Mouse (Mus musculus): ENCODE measurements at regions not wholly inside any gene's neighbourhood (a gene's known extent, or its start where the extent isn't known, plus 50 kb on each side); places are given as distances from the start of the nearest gene placed in this dataset.

DNA sequence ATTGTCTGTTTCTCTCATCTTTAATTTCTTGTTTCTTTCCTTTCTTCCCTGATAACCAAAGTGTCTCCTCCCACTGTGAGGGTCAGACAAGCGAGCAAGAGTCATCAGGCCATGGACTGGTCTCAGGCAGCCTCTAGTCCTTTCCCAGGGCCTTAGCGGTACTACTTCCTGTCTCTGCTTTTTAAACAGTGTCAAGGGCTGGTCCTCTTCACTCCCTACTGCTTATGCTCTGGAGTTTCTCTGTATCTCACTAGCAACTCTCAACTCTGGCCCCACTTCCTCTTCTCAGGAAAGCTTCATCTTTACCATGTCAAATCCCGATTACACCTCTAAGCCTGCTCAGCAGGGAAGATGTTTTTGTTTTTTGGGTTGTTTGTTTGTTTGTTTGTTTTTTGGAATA, 124.1 kb downstream of the Pten start:
- no peak for ATAC-seq

DNA sequence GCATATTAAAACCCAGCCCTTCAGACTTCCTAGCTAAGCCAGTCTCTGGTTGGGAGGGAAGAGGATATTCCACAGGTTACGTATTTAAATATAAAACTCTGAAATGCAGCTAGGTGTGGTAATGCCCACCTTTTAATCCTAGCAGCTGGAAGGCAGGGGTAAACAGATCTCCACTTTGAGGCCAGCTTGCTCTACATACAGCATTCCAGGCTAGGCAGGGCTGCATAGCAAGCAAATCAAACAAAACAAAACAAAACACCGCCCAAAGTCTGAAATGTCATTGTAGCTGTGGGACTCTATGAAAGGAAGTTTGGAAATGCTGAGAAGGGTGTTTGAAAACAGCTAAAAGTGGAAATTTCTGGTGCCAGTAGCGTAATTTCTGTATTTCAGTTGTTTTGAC, 127.0 kb downstream of the Pten start:
- ATAC-seq, result no peak

DNA sequence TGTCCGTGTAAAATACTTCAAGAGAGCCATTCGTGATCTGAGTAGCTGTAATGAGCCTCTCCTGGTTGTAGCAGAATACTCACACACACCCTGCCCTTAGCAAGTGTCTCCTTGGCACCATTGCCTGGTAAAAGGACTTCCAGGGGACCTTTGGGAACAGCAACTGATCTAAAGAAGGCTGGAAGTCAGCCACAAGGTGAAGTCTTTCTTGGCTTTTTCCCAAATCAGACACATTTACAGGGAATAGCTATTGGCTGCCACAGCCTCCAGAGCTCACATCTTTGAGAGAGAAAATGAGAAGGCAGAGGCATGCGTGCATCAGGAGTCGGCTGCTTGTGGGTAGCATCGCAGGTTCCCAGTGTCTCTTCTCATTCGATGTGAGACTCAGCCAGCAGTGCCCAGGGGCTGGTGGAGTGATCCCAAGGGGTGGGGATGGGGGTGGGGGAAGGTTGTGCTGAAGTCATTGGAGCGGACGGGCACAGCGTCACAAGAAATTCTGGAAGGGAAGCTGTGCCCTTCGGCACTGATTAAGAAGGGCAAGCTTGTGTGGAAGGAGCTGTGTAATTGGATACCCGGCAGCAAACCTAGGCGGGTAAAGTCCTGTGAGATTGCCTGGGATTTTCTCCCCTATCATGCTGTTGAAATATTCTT, 128.3 kb downstream of the Pten start:
- no peak for ATAC-seq

DNA sequence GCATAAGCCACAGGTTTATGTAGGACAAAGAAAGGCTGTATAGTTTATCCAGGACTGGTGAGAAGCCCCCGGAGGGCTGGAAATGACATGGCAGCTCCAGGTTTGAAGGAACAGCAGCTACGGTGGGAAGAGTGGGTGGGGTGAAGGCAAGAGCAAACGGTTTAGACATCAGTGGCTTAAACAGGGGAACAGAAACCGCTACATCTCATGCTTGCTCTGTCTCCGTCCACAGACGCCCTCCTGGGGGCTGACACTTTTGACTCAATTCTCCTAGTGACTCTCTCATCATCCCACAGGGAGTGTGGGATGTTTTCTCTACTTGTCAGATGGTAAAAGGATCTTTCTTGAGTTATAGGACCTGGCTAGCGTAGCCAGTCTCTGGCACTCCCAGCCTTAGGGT, 129.9 kb downstream of the Pten start:
- ATAC-seq, result no peak

DNA sequence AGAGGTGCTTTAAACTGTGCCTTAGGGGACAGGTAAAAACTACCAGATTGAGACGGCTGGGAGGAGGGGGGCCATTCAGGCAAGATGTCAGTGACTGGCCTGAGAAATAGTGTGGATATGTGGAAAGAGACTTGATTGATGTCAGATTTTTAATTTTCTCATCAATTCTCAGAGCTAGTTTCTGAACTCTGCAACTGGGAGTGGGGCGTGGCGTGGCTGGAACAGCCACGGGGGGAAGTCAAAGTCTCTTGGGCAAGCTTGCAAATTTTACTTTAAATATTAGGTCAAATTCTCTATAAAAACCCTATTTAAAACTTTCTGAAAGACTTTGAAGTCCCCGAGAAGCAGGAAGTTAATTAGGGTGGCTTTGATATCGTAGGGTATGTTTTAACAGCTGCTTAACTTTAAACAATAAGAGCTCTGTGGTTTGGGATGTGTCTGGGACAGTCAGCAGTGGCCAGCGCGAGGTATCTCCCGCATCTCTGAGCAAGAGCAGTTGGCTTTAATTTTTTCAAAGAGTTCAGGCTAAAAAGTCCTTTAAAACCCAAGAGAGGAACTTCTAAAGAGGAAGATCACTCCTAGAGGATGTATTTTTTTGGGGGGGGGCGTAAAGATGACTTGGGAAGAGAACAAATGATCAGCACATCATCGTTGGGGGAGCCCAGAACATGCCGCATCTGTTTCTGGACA, 131.5 kb downstream of the Pten start:
- ATAC-seq, result no peak

DNA sequence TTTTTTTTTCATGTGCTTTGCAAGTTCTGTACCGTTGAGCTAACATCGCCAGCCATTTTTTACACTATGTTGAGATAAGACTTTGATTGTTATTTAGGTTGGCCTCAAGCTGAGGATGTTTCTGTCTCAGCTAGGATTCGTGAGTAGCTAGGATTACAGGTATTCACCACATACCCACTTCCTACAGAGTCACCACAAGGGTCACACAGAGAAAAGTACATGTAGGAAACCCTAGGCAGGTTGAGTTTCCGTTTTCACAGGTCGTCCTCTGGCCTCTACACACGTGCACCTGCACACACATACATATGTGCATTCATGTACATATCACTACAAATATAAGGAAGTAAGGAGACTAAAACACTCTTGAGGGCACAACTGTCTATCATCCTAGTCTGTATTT, 133.5 kb downstream of the Pten start:
- no peak for ATAC-seq

DNA sequence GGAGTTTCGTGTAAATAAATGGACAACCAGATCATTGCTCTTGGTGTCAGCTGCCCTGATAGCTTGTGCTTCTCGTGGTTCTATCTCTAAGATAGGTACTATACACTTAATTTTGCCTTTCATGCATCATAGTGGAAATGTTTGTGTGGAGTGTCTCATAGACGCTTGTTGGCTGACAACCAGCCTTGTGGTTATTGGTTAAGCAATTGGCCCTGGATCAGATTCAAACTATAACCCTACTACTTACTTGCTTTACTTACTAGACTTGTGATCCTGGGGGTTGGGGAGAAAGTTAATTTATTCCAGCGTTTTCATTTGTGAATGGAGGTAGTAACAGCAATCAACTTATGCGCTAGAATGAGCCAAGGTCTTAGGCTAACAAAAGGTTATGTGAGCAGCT, 135.2 kb downstream of the Pten start:
- ATAC-seq, result no peak

DNA sequence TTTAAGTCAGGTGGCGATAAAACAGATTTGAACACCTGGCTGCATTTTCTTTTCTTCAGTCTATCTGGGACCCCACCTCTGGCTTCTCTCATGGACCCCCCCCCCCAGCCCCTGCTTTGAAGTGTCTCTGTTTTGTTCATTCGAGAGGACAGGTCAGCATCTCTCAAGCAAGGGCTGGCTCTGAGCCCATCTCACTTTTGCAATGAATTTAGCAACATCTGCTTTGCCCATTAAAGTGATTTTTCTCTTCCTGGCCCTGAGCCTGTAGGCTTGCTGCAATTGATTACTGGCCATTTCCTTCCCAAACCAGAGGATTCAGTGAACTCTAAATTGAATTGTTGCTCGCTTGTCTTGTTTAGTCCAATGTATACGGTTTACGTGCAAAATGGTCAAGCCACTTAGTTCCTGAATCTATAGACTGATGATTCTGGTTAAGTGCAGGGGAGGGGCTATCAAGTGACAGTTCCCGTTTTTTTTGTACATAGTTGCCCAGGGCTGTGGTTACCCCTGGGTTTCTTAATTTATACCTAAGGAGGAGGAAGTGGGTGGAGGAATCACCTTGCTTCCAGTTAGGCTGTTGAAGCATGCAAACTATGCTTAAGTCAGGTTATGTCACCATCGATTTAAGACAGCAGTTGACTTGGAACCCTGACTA, 146.3 kb downstream of the Pten start:
- no peak for ATAC-seq

DNA sequence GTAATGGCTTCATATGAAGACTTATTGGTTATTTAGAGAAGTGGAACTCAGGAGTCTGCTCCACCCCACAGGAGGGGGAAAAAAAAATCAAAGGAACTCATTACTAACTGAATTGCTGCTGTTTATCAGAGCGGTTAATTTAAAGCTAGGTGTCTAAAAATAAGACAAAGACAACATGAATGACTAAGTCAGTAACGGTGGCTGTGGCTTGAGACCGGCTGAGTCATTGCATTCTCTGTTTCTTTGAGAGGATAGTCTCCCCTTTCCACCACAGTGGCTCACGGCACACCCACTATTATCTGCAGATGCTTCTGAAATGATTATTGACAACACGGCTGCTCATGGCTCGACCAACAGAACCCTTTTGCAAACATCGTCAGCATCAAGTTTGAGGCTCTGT, 147.2 kb downstream of the Pten start:
- ATAC-seq, result peak; percentile 42

DNA sequence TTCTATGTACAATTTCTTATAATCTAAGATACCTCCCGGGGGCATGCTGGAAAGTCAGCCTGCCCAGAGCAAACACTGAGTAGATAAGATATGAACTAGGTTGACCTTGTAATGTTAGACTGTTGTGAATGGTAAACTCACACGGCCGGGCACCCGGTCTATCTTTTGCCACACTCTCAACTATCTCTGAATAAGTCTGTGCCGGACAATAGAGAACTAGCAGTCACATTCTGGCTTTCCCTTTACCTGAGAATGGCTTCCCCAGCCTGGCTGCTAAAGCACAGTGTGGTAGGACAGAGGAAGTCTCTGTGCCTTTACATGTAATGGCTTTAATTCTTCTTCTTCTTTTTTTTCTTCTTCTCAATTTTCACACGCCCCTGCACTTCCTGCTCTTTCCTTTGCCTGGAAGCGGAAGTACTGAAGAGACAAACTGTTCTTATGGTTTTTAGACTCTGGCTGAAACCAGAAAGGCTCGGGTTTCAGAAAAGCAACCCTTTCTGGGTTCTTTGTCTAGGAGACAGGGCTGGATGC, 148.7 kb downstream of the Pten start:
- peak; percentile 79 for ATAC-seq

DNA sequence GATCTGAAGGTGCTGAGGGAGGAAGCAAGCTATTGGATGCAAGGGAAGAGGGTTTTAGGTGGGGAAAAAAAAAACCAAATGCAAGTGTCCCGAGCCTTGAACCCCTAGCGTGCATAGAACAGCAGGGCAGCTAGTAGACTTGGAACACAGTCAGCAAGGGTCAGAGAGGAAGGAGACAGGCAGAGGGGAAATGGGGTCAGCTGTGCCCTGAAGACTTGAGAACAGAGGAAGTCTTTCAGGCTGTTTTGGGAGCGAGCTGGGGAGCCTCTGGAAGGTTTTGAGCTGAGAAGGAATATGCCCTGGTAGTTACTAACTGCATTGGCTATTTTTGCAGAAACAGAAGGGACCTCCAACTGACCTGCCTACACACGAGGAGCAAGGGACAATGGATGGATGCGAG, 149.5 kb downstream of the Pten start:
- no peak for ATAC-seq

DNA sequence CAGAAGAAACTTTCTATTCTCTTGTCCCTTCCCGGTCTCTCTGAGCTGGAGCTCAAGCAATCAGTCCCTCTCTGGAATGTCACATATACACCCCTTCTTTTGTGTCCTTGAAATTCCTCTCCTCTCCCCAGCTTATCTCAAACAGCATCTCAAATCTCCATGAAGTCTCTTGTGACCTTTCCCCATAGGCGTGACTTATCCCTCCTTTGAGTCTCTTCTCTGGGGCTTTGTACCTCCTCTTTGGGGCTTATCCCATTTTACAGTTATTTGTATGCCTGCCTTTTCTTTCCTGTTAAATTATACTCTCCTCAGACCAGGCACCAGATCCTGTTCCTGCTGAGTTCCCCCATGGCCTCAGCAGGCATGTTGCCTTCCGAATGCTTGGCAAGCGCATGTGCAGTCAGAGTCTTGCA, 152.8 kb downstream of the Pten start:
- ATAC-seq, result no peak

DNA sequence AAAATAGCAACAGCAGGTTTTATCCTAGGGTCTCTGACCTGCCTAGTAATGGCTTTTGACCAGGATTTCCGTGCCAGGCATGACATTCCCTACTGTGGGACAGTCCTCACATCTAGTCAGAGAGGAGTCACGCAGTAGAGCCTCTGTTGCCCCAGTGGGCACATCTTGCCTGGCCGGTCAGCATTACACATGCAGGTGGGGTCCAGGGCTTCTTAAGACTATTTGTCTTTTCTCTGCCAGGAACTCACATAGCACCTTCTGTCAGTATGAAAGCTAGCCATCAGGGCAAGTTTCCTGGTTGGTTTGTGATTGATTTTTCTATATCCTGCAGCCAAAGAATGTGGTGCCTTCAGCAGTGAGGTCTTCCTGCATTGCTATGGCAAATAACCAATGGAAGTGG, 155.0 kb downstream of the Pten start:
- no peak for ATAC-seq

DNA sequence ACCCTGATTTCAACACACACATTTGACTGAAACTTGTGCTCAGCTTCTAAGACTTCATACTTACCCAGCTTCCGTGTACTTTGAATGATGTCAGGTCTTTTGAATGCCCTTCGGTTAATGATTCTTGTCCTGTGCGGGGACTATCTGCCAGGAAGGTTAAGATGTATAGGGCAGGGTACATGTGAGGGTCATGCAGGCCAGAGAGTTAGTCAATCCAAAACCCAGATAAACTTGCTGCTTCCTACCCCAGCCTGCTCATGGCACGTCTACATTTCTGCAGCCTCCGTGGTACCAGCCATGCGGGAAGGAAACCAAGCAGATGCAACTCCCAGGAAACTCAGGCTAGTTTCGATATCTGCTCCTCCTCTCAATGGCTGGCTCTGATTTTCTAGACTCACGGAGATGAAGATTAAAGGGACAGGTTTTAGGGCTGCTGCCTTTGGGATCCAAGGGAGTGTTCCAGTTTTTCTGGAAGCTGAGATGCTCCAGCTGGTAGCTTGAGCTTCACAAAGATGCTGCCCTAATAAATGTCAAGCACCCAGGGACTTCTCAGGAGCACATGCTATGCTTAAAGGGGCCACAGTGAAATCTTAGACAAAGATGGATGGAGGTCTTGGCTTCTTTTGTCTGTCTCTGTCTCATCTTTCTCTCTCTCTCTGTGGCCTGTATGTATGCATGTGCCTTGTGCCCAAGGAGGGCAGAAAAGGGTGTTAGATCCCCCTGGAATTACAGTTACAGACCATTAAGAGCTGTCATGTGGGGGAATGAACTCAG, 159.4 kb downstream of the Pten start:
- ATAC-seq, result no peak

DNA sequence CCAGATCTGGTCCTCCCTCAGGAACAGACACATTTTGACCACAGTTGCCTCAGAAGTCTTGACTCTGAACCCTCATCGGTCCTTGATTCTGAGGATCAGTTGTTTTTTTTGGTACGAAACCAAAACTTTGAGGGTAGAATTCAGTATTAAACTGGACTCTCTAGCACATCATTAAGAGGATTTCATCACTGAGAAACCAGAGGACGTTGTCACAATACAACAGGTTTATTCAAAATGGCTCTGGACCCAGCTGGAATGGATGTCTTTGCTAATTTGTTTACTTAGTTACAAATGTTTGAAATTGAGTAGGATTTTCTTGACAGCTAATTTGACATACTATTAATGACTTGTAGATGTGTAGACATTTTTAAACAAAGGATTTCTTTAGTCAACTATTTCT, 163.7 kb downstream of the Pten start:
- no peak for ATAC-seq

DNA sequence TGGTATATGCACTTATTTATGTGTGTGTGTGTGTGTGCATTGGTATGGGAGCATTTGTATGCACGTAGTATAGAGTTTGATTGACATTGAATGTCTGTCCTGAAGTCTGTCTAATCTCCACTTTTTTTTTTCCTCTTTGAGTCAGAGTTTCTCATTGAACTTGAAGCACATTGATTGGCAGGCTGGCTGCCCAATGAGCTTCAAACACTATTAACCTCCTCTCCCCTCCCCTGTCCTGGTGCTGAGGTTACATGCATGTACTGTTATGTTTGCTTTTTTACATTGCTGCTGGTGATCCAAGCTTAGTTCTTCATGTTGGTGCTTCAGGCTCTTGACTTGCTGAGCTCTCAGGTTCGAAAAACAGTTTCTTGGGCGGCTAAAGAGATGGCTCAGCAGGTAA, 166.6 kb downstream of the Pten start:
- no peak for ATAC-seq

DNA sequence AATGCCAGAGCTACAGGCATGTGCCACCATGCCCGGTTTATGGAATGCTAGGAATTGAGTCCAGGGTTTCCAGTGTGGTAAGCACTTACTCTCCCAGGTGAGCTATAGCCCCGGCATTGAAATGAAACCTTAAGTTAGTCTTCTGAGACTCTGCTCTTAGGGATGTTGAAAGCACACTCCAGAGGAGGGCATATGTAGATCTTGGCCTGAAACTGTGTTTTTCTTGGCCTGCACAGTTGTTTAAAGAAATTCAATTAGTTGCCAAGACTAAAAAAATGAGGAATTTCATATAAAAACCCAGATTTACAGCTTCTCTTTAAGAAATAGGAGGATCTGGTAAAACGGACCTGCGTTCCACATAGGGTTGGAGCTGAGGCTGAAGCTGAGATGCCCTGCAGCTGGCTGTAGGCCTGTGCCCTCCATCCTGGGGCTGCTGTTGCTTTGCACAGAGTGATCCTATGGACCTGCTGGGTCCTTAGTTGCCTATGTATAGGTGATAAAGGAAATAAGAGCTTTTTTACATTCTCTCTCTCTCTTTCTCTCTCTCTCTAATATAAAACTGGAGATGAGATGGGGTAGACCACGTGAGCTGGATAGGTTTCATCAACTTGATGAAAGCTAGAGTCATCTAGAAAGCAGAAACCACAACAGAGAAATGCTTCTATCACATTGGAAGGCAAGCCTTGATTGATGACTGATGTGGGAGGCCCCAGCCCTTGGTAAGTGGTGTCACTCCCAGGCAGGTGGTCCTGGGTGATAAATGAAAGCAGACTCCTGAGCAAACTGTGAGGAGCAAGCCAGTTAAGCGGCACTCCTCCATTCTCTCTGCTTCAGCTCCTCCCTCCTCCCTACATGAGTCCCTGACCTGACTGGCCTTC, 168.6 kb downstream of the Pten start:
- ATAC-seq, result no peak

DNA sequence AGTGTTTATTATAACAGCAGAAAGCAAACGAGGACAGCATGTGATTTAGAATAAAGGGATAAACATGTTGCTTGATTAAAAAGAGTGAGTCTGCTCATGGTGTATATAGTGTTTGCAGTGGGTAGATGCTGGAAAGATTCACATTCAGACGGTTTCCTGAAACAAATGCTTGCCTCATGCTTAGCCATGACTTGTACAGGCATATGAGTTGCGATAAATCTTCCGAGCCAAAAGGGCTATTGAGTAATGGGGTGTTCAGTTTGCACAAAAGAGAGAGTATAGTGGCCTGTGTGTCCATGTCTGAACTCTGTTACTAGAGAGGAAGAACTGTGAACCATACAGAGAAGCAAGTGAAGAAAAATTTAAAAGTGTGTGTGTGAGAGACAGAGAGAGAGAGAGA, 169.3 kb downstream of the Pten start:
- no peak for ATAC-seq

DNA sequence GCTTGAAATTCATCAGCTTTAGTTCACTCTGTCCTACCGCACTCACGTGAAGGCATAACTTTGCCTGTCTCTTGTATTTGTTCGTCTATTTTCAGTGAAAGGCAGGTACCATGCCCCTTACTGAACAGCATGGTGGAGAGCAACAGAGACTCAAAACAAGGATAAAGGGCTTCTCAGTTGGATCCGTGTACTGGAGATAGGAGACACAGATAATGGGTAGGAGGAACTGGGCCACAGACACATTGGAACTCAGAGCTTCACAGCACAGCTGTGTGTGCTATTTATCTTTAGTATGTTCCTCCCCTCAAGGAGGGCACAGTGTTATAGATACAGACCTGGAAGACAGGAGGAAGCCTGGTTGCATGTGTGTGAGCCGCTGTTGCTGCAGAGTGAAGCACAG, 176.4 kb downstream of the Pten start:
- no peak for ATAC-seq

DNA sequence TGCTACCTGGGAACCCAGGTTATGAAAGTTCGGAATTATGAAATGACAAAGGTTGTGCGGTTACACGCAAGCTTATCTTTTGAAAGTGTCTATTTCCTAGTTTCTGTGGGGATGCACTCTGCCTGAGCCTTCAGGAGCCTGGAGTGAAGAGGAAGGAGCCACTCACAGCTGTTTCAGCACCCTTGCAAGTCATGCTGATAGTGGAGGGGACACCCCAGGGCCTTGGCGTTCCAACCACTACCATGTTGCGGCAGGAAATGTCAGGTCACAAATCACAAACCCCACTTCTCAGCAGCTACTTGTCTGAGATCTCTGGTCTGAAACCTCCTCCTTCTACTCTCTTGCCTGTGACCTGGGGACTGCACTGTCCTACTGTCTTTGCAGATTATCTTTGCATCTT, 178.3 kb downstream of the Pten start:
- peak; percentile 17 for ATAC-seq

DNA sequence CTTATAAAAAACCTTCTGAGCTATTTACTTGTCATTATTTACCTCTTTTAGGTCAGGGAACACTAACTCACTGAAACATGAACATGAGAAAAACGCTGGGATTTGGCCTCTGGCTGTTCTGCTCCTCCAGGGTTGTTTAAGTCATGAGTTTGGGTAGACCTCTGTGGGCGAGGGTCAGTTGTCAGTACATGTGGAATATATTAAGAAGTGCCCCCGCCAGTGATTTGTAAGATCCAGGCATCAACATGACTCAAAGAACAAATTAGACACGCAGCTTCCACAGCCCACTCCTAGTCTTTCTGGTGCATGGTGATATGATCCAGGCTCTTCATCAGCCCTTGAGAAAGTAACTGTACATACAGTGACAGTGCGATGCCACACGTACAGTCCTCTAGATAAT, 180.3 kb downstream of the Pten start:
- ATAC-seq, result no peak

DNA sequence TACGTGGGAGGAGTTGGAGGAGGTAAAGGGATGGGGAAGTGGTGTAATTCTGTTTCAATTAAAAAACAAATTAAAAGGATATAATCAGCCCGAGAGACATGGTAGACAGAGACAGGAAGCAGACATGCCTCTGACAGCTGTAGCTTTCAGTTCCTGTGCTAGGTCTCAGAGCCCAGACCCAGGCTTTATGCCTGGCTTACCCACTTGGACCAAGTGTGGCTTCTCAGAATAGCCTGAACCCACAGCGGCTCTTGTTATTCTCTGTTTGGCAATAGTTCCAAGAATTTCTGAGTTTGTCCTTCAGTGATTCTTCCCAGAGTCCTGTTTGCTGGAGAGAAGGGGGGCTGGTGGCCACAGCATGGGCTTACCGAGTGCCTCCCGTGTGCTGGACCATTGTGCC, 182.4 kb downstream of the Pten start:
- ATAC-seq, result peak; percentile 47
